Mouse (Mus musculus) ovary, postnatal 10 days (tissue): Measurements from ENCODE around the gene Rep15.

Experiments
- DNase-seq: peaks from one replicate; pipeline ENCODE4 v3.0.0; 2022; ENCODE audit warnings: low spot score

Rep15 gene

DNA sequence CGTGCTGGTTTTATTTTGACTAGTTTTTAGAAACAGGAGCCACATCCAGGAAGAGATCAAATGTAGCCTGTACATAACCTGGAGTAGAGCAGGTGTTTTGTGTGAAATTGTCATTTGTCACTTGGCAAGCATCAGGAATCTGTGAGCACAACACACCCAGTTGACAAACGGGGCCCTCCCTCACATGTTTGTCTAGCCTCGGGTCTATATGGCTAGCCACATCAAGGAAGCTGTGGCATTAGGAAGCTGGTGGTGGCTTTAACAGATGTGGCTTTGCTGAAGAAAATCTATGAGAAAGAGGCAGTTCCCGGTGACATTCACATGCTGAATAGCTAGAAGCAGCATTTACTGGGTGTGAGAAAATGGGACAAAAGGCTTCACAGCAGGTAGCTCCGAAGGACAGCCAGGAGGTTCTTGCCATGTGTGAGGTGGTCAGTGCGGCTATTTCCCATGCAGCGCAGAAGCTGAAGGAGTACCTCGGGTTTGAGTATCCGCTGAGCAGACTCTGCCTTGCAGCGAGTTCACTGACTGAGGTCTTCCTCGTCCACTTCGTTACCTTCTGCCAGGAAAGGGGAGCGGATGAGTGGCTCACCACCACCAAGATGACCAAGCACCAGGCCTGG lies at the start of gene Rep15:
TSS of gene Rep15 (plus strand) at position 282 of the 623 bp plus-strand sequence.
- DNase-seq: no peak

- no peak for DNase-seq
These were observed 47.8 kb upstream of the Rep15 start for GRCm38 (mm10) chr6:146984569-146984968.

GRCm38 (mm10) chr6:146994236-146994635 lies 38.1 kb upstream of the Rep15 start:
- DNase-seq: peak; percentile 15

- DNase-seq: no peak
These were observed 37.0 kb upstream of the Rep15 start for GRCm38 (mm10) chr6:146995391-146995790.

GRCm38 (mm10) chr6:146995878-146996277 lies 36.5 kb upstream of the Rep15 start:
- DNase-seq: no peak

- no peak for DNase-seq
These were observed 35.4 kb upstream of the Rep15 start for GRCm38 (mm10) chr6:146997006-146997405.

DNA sequence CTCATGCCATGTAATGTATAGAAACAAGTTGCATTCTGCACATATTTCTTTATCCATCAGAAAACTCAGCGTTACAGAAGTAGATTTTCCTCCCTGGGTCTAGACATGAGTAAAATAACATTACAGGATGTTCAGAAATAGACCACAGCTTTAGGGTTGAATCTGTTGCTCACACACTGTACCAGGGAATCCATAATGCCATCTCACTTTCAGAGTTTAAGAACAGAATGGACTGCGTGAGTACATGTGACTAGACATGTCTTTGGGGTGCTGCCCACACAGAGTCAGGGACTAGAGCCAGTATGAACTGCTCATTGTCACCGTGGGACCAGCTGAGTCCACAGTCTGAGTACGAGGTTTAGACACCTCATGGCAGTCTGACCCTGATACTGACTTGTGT lies 33.7 kb upstream of the Rep15 start:
- no peak for DNase-seq

DNA sequence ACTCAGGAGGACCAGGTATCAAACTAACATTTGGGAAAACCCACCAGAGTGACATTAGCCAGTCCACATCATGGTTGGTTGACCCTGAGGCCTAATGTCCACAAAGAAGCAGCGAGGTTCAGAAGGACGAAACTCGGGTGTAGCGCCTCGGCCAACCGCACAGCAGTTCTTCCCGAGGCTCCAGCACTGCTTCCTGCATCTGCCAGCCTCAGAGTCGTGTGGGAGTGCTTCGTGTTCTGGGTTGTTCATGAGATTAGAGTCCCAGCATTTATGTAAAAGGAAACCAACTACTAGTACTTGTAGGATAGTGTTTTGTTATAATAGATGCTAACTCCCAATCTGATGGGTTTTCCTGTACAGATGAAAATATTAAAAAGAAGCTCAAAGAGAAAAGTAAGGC lies 33.1 kb upstream of the Rep15 start:
- DNase-seq: no peak

- no peak for DNase-seq
These were observed 32.6 kb upstream of the Rep15 start for GRCm38 (mm10) chr6:146999755-147000154.

DNA sequence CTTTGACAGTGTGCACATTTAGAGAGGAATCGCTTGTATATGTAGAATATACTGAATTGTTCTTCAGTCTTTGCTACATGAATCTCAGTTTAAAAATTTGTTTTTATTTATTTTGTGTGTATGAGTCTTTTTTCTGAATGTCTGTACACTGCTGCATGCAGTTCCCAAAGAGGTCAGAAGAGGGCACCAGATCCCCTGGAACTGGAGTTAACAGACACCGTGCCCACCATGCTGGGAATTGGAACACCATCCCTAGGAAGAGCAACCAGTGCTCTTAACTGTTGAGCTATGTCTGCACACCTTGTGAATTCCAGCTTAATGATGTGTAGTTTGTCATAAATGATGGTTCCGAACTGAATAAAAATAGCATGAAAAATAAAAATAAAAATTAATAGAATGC lies 24.2 kb upstream of the Rep15 start:
- no peak for DNase-seq

GRCm38 (mm10) chr6:147010358-147010757 lies 22.0 kb upstream of the Rep15 start:
- no peak for DNase-seq

- no peak for DNase-seq
These were observed 21.4 kb upstream of the Rep15 start for GRCm38 (mm10) chr6:147010811-147011520.

- DNase-seq: no peak
These were observed 20.8 kb upstream of the Rep15 start for GRCm38 (mm10) chr6:147011555-147011954.

DNA sequence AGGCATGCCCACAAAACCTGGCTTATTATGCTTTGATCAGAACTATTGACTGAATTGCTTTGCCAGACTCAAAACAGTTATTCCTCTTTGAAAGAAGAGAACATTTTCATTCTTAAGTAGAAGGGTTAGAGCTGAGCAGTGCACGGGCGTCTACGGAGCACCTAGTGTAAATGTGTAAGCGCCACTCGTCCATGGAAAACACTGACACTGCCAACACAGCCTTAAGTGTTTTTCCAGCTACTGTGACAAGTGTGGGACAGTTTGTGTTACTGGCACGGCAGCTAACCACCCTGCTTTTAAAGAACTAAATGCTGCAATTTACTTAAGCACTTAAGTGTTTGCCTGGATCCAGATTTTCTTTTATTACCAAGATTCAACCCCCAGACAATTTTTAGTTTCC lies 20.4 kb upstream of the Rep15 start:
- no peak for DNase-seq

DNA sequence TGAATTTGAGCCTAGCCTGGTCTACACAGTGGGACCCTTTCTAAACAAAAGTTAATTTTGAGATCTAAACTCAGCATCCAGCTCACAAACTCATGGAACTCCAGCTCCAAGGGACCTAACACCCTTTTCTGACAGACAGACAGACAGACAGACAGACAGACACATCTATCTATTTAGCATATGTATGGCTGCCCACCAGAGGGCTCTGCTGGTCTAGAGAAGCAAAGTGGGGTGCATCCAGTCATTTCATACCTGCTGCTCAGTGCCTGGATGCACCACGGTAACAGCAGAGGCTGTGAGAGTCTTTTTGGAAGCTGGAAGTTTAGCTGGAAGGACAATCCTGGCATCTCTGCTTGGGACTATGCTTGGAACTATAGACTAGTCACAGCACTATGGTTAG lies 18.8 kb upstream of the Rep15 start:
- DNase-seq: no peak

GRCm38 (mm10) chr6:147017906-147018305 lies 14.5 kb upstream of the Rep15 start:
- DNase-seq: no peak

DNA sequence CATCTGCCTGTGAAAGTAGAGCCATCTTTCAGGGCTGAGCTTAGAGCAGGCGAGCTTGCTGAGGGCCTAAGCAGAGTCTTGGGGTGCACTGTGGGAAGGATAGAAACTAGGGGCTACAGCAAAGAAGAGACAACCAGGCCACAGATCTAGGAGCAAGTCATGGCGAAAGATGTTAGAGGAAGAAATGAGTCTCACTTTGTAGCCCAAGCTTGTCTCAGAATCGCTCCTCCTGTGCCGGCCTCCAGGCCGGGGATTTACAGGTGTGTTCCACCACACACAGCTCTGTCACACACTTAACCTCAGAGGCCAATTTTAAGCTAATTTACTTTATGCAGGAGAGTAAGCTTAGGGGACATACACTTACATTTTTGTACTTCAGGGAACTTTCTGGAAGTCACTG lies 14.0 kb upstream of the Rep15 start:
- no peak for DNase-seq

GRCm38 (mm10) chr6:147021181-147021580 lies 11.2 kb upstream of the Rep15 start:
- no peak for DNase-seq

- DNase-seq: no peak
These were observed 9.8 kb upstream of the Rep15 start for GRCm38 (mm10) chr6:147022375-147023132.

GRCm38 (mm10) chr6:147023133-147023395 lies 9.3 kb upstream of the Rep15 start:
- no peak for DNase-seq

DNA sequence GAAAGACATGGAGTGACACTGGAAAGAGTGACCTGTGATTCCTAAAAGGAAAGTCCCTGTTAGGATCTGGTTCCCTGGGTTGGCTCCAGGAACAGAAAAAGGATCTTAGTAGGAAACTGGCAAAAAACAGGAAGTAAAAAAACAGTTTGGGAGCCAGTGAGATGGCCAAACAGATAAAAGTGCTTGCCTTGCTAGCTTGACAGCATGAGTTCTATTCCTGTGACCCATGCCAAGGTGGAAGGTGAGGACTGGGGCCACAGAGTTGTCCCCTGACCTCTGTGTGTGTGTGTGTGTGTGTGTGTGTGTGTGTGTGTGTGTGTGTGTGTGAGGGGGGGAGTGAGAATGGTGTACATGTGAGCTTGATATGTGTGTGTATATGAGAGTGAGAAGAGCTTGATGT lies 8.8 kb upstream of the Rep15 start:
- no peak for DNase-seq

DNA sequence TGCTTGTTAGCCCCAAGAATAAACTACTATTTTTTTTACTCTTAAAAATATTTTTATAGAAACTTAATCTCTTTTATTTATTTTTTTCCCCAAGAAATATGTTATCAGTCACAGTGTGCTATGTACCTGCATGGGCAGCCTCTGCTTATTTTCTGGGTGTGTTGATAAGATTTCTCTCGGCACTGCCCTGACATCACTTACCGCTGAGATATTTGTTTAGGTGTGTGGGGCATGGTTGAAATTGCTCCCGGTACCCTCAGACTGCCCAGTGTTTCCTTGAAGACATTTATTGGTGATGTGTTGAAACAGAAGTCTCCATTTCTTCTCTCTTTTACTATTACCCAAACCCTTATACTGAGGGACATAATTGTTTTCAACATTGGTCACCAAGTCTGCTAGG lies 7.6 kb upstream of the Rep15 start:
- no peak for DNase-seq

DNA sequence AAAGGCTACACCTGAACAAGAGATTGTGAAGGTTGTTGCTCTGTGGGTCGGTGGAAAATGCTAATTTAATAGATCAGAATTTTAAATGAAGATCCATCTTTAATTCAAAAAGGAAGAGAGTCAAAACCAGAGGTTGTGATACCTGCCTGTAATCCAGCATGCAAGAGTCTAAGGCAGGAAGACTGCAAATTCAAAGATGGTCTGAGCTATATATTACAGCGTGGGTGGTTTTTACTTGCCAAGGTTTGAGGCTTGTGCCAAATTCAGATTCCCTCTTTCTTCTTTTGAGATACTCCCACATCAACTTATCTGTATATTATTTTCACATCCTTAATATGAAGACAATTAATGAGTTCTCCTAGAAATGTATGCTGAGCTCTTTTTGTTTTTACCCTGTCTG lies 4.0 kb upstream of the Rep15 start:
- DNase-seq: no peak

DNA sequence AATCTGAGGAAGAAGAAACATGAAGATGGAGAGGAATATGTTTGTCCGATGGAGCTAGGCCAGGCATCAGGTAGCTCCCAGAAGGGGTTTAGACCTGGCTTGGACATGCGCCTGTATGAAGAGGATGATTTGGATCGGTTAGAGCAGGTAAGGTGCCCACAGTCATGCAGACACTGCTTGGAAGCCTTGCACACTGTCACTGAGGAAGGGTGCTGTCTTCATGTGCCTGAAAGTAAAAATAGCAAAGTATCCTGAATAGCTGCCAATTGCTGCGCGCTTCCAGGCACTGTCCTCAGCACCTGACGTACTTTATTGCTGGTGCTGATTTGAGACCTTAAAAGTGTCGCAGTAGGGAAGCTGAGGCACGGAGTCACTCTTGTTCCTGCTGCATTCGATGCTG lies 2.8 kb upstream of the Rep15 start:
- DNase-seq: no peak
